Mouse (Mus musculus) pancreas, adult 10 weeks (tissue): Measurements from ENCODE around the gene Fcgbp. TPM values are rescaled to one million over a fixed set of nuclear protein-coding genes. Genes with fewer than 3 reads are reported as not detected.

Experiments
- polyA plus RNA-seq: library from polyadenylated mRNA; stranded (reverse); fragments of 350-450 nt; fragmentation: Illumina TruSeq; extraction: RNeasy Lipid Tissue Mini Kit (QIAGEN cat#74804); gene quantifications from one replicate; pipeline ENCODE4 v1.2.3, GENCODE M21; 2015; ENCODE audit warnings: low read depth, low replicate concordance; ENCODE audit not compliant: insufficient read depth

Fcgbp gene
- 0.37 TPM for polyA plus RNA-seq

DNA sequence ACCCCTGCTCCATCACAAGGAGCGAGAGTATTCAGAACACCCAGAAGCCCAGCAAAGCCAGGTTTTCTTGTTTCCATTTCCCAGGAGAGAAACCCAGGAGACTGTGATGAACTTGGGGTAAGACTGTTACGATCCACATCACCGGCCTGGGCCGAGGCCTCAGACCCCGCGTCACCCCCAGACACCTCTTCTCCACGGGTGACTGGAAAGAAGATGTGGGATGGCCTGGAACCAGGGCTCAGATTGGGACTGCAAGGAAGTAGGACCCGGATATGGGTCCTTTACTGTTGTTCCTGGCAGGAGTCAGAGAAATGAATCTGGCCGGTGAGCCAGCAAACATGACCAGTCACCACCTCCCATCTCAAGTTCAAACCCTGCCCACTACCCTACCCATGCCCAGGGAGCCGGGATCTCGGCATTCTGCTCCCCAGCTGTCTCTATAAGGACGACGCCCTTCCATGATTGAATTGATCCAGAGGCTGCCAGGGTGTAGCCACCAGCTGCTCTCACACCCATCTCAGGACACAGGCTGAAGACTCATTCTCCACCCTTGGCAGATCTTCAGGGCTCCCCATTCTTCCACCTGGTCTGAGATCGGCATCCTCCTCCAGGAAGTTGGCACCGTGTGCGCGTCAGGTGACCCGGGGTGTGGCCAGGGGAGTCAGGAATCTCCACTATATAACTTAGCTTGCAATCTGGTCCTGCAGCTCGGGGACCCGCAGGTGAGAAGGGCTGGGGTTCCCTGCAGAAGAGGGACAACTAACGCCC, at the start of gene Fcgbp:
TSS of gene Fcgbp (plus strand) at position 706 of the 768 bp plus-strand sequence.

DNA sequence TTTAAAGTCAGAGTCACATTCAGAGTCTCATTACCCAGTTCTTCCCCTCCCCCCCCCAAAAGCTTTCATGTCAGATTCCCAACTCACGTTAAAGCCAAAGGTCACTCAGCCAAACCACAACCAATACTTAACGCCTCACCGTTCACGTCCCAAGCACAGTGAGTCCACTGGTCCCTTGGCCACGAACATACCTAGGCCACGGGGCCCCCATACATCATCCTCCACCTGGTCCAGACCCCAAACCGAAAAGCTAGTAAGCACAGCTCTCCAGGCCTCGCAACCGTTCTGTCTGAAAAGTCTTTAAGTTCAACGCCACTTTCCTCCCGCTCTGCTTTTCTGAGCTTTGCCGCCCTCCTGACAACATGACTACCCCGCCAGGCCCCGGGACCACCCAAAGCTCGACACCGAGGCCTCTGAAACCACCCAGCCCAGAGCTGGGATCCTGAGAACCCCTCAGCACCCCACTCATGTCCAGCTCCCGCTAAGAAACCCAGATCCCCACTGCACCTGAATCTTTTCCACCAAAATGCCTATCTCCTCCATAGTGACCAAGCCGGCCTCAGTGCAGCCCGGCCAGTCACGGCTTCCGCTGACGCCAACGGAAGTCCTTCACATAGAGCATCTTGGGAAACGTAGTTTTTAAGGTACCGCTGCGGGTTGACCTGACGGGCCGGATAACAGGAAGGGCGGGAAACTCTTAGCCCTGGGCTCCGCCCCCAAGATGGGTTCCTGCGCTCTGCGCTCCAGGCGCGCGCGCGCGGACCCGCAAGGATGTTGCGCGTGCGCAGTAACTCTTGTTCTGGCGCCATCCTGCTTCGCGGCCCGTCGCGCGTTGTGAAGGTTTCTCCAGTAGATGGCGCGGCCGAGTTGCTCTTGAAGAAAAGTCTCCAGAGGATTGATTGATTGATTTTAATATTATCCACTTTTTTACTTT, 21.3 kb upstream of the Fcgbp start, which contains the start of gene Psmc4:
TSS of gene Psmc4 (minus strand) at position 626 of the 934 bp plus-strand sequence.

DNA sequence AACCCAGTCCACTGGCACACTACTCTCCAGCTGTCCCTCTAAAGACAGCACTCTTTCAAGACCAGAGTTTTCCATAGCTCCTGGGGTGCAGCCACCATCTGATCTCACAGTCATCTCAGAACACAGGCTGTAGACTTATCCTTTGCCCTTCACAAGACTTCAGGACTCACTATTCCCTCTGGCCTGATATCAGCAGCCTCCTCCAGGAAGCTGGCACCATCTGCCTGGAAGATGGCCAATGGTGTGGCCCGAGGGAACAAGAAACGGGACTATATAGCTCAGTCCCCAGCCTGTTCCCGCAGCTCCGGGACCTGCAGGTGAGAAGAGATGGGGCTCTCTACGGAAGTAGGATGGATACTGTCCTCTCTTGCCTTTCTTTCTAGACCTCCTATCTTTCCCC, 58.1 kb downstream of the Fcgbp start, which contains the start of gene 9530053A07Rik:
TSS of gene 9530053A07Rik (plus strand) at position 301 of the 400 bp plus-strand sequence.

DNA sequence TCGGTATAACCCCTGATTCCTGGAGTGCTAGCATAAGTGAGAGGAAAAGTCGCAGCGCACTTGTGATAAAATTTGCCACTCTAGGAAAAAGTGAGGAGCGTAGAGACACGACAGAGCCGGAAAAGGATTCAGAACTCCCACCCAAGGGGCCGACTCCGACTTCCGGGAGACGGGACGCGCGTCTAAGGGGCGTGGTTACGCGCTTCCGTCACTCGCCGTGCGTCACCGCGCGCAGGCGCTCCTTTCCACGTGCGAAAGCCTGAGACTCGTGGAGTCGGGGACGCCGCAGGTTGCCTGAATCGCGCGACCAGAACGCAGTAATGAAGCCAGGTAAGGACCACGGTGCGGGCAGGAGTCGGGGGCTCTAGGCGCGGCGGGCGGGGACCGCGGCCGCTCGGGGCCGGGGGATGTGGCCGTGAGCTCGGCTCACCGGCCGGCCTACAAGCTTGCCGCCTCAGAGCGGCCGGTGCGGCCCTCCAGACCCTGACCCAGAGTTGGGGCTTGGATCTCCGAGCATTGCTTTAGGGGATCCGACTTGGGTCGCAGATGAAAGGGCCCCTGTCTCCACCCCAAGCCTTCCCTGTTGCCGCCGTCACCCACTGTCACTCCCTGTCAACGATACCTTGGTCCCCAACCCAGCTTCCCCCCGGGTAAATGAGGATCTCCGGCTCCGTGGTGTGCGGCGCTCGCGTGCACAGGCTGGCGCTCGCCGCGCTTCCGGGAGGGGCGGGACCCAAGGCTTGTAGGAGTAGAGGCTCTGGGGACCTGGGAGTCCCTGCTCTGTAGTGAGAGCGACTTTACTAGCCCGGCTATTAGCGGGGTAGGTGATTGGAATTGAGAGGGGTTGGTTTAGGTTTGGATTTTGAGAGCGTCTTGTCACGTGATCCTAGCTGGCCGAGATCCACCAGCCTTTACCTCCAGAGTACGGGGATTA, 98.7 kb downstream of the Fcgbp start, which contains the start of gene Fbl:
TSS of gene Fbl (plus strand) at position 222 of the 934 bp plus-strand sequence.

Other genes with a start within 250 kb of the Fcgbp start
- 1.5 TPM for gene Zfp59, start 232.6 kb upstream of the Fcgbp start, polyA plus RNA-seq
- 1.6 TPM for gene Zfp607a, start 213.7 kb upstream of the Fcgbp start, polyA plus RNA-seq
- gene Zfp974, start 141.8 kb upstream of the Fcgbp start, polyA plus RNA-seq: 2.9 TPM
- gene Zfp780b, start 92.1 kb upstream of the Fcgbp start, polyA plus RNA-seq: 3.1 TPM
- 0.35 TPM for gene Zfp850, start 57.1 kb upstream of the Fcgbp start, polyA plus RNA-seq
- 35.1 TPM for gene Psmc4, start 21.1 kb upstream of the Fcgbp start, polyA plus RNA-seq
- not detected for gene 9530053A07Rik, start 58.2 kb downstream of the Fcgbp start, polyA plus RNA-seq
- 22.7 TPM for gene Fbl, start 98.5 kb downstream of the Fcgbp start, polyA plus RNA-seq
- gene Dyrk1b, start 108.2 kb downstream of the Fcgbp start, polyA plus RNA-seq: 4.9 TPM
- gene Eid2, start 196.6 kb downstream of the Fcgbp start, polyA plus RNA-seq: 2.6 TPM
- gene Eid2b, start 206.5 kb downstream of the Fcgbp start, polyA plus RNA-seq: 0.94 TPM
- gene Selenov, start 219.9 kb downstream of the Fcgbp start, polyA plus RNA-seq: not detected
- not detected for gene Dll3, start 231.0 kb downstream of the Fcgbp start, polyA plus RNA-seq
- gene Timm50, start 240.8 kb downstream of the Fcgbp start, polyA plus RNA-seq: 17.7 TPM